Mouse (Mus musculus) ES-Bruce4 (cell line): ENCODE measurements around the gene Myrip.

ENCODE experiments used
- CTCF ChIP-seq: IDR thresholded peaks from one replicate; pipeline ENCODE4 v1.8.1; 2011; ENCODE audit warnings: low read depth, low read length
- EP300 ChIP-seq: IDR thresholded peaks from 2 replicates; pipeline ENCODE4 v1.6.1; 2011; ENCODE audit warnings: low read depth, low read length; ENCODE audit not compliant: insufficient read depth

GRCm38 (mm10) chr9:120351061-120351460, 49.7 kb downstream of the Myrip start:
- TF ChIP-seq CTCF = no peak
- no peak for TF ChIP-seq EP300
